Mouse (Mus musculus): ENCODE results near the gene Cnst.

Cnst gene

DNA sequence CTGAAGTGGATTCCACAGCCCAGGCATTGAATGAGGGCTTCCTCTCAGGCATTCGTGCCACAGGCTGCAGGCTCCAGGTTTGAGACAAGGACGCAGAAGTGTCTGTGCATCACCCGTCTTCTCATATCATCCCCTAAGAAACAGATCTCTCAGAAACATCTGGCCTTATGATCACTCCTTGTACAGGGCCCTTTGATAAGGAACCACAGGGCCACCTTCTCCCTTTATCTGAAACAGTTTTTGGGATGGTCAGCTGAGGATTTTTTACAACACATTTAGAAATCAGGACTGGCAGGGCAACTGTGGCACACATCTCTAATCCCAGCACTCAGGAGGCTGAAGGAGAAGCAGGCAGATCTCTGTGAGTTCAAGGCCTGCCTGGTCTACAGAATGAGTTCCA, 103.2 kb downstream of the Cnst start:
- DNase-seq = no peak

- peak in 1 of 2 experiments; percentile 0 for DNase-seq
Observed at GRCm38 (mm10) chr1:179650284-179650683, 104.1 kb downstream of the Cnst start.

GRCm38 (mm10) chr1:179651224-179651623, 105.1 kb downstream of the Cnst start:
- peak in 1 of 2 experiments; percentile 3 for DNase-seq

GRCm38 (mm10) chr1:179663065-179663464, 116.9 kb downstream of the Cnst start:
- DNase-seq = no peak

DNA sequence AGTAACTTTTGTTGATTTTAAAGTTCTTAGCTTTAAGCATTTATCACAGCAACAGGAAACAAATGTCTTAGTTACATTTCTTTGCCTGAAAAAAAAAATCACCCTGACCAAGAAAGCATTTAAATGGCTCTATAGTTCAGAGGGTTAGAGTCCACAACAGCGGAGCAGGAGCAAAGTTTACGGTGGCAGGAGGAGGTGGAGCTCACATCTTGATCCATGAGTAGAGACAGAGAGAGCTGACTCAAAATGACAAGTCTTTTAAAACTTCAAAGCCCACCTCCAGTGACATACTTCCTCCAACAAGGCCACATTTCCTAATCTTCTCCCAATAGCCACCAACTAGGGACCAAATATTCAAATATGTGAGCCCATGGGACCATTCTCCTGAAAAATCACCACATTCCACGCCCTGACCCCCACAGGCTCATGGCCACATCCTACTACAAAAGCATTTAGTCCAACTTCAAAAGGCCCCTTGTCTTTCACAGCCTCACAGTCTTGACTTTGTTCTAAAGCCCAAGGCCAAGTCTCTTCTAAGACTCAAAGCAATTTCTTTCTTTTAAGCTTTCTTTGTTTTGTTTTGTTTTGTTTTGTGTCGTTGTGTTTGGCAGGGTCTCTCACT, 118.2 kb downstream of the Cnst start:
- no peak for DNase-seq

DNA sequence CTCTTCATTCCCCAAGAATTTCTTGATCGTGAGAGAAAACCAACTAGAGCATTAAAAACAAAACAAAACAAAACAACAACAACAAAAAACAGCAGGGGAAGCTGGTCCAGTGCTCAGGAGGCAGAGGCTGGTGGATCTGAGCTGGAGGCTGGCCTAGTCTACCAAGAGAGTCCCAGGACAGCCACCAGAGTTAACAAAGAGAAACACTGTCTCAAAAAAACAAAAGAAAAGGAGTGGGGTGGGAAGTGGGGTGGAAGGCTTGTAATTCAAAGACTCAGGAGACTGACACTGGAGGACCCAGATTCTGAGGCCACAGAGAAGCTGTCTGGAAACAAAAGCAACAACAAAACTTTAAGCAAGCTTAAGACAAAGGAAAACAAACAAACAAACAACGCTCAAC, 120.8 kb downstream of the Cnst start:
- no peak for DNase-seq

GRCm38 (mm10) chr1:179667450-179667849, 121.3 kb downstream of the Cnst start:
- DNase-seq = no peak

- DNase-seq = peak; percentile 89 to 94
Observed at GRCm38 (mm10) chr1:179668013-179668805, 122.0 kb downstream of the Cnst start, which contains the start of gene Sccpdh. Sccpdh (plus strand) TSS chr1:179668210.

DNA sequence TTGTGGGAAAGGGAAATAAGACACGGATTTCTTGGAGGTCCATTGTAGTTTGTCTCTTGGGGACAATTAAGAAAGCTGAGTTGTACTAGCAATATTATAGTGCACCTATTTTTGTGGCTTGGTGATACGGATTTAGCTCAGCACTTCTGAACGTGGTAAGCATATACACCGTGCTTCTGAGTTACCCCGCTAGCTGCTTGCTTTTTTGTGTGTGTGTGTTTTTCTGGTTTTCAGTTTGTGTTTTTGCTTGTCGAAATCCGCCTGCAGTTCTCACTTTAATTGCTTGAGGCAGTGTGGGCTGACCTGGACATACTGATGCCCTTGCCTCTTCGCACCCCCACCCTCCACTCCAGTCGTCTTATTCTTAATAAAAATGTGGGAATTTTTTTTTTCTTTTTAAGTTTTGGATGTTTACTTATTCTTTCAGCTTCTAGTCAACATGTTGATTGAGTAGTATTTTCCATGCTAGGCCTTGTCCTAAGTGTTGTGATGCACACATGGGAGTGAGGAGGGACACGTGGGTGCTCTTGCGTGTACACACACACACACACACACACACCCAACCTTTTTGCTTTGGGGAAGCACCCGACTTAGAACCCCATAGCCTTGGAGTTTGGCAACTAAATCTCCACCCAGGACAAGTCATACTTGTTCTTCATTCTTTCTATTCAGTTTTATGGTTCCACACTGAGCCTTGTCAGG, 122.8 kb downstream of the Cnst start:
- DNase-seq = peak in 1 of 2 experiments; percentile 16

- DNase-seq = no peak
Observed at GRCm38 (mm10) chr1:179674355-179674754, 128.2 kb downstream of the Cnst start.

DNA sequence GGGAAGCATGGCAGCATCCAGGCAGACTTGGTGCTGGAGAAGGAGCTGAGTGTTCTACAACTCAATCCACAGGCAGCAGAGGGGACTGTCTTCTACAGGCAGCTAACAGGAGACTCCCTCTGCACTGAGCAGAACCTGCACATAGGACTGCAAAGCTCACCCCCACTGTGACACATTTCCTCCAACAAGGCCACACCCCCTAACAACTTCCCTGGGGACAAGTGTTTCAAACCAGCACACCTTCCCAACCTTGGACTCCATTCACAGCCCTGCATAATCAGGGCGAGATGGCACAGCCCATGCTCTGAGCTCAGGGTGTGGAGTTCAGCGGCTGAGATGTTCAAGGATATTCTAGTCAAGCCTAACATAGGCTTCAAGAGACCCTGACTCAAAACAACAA, 130.9 kb downstream of the Cnst start:
- DNase-seq = no peak
